Mouse (Mus musculus): ENCODE measurements at regions not wholly inside any gene's neighbourhood (a gene's known extent, or its start where the extent isn't known, plus 50 kb on each side); places are given as distances from the start of the nearest gene placed in this dataset.

- TF ChIP-seq CTCF (IDR thresholded peaks at IDR 0.05; ENCODE audit: borderline replicate concordance, insufficient read depth, low read length) (no peak), POLR2A (IDR thresholded peaks at IDR 0.05; ENCODE audit: low read depth, low read length) (no peak)
Observed at GRCm38 (mm10) chr4:6539626-6540025, 1699.2 kb downstream of the Car8 start.

Measured in embryonic fibroblast, embryonic 13.5 days (primary cell).